Mouse (Mus musculus) lung, adult 2 months (tissue): ENCODE data around the gene Sept1.

Experiments used
- CTCF ChIP-seq: fragments of 200-500 bp; IDR thresholded peaks from 2 replicates; pipeline ENCODE4 v1.5.1; 2011; ENCODE audit warnings: mild to moderate bottlenecking, low read length, control low read depth; ENCODE audit not compliant: insufficient read depth
- POLR2A ChIP-seq: fragments of 200-500 bp; IDR thresholded peaks from 2 replicates; pipeline ENCODE4 v1.6.1; 2011; ENCODE audit warnings: low read depth, mild to moderate bottlenecking, control low read depth, low read length, borderline replicate concordance; ENCODE audit errors: extremely low read depth

DNA sequence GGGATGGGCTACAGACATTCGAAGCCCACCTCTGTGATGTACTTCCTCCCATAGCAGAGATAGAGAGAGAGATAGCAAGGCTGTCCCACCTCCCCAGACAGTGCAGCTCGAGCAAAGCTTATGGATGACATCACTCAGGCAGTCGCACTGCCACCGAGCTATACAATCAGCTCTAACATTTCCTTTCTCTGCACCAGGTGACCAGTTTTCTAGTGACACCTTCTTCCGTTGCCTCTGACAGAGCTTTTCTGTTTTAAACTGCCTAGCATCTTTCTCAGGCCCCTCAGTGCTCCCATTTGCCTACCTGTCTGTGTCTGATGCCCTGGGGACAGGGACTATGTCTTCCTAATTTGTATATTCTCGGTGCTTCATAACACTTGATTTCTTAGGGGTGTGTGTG is 12.5 kb downstream of the Sept1 start:
- no peak for TF ChIP-seq POLR2A
- TF ChIP-seq CTCF, result no peak
